Mouse (Mus musculus) myocyte (in vitro differentiated cells): Measurements from ENCODE around the gene Acp7. TPM values are rescaled to one million over a fixed set of nuclear protein-coding genes. Genes with fewer than 3 reads are reported as not detected.
"Not testable (repeated sequence)": the region's sequence is repeated elsewhere in the genome, so short reads cannot be mapped to it uniquely, and the experiment has no call there.

Experiments
- H3K27me3 ChIP-seq: one replicate; pipeline ENCODE4 v1.6.1; 2011; ENCODE audit not compliant: control insufficient read depth, insufficient read depth, insufficient read length
- H3K36me3 ChIP-seq: one replicate; pipeline ENCODE4 v1.6.1; 2011; ENCODE audit not compliant: control insufficient read depth, insufficient read depth
- H3K4me2 ChIP-seq: one replicate; pipeline ENCODE4 v1.6.1; 2011; ENCODE audit warnings: low read depth, control low read depth
- H3K4me3 ChIP-seq: one replicate; pipeline ENCODE4 v1.5.1; 2011; ENCODE audit warnings: mild to moderate bottlenecking, control low read depth, moderate library complexity
- H3K79me2 ChIP-seq: one replicate; pipeline ENCODE4 v1.6.1; 2011; ENCODE audit not compliant: control insufficient read depth, insufficient read depth
- H3ac ChIP-seq: one replicate; pipeline ENCODE4 v1.6.1; 2011; ENCODE audit not compliant: control insufficient read depth, insufficient read length
- CEBPB ChIP-seq: IDR thresholded peaks from 2 replicates; pipeline ENCODE4 v1.6.1; 2011; ENCODE audit warnings: mild to moderate bottlenecking, moderate library complexity; ENCODE audit not compliant: poor library complexity, insufficient read depth, severe bottlenecking
- E2F4 ChIP-seq: IDR thresholded peaks from one replicate; pipeline ENCODE4 v1.6.1; 2011; ENCODE audit warnings: mild to moderate bottlenecking, control low read depth, moderate library complexity; ENCODE audit not compliant: insufficient read depth
- MAX ChIP-seq: IDR thresholded peaks from one replicate; pipeline ENCODE4 v1.6.1; 2011; ENCODE audit warnings: low read depth, mild to moderate bottlenecking, control low read depth
- MYOD1 ChIP-seq, 3 experiments: IDR thresholded peaks; one replicate each; pipeline ENCODE4 v1.6.1; 2011; ENCODE audit warnings: control low read depth in 2 of 3, low read depth in 2 of 3, mild to moderate bottlenecking in 2 of 3, moderate library complexity in 1 of 3; ENCODE audit not compliant: insufficient read length in 2 of 3, control insufficient read depth in 1 of 3
- MYOG ChIP-seq, 3 experiments: IDR thresholded peaks; one replicate each; pipeline ENCODE4 v1.6.1; 2011; ENCODE audit warnings: control low read depth in 2 of 3, low read depth in 2 of 3, mild to moderate bottlenecking in 2 of 3; ENCODE audit not compliant: insufficient read length in 2 of 3, control insufficient read depth in 1 of 3, insufficient read depth in 1 of 3
- POLR2A ChIP-seq: IDR thresholded peaks from one replicate; pipeline ENCODE4 v1.6.1; 2011; ENCODE audit warnings: low read depth, mild to moderate bottlenecking, control low read depth, moderate library complexity; ENCODE audit not compliant: insufficient read length
- POLR2AphosphoS2 ChIP-seq: IDR thresholded peaks from one replicate; pipeline ENCODE4 v1.6.1; 2011; ENCODE audit warnings: low read depth, control low read depth; ENCODE audit not compliant: insufficient read length
- REST ChIP-seq: IDR thresholded peaks from one replicate; pipeline ENCODE4 v1.6.1; 2011; ENCODE audit warnings: mild to moderate bottlenecking, control low read depth, moderate library complexity; ENCODE audit not compliant: insufficient read depth, insufficient read length
- SRF ChIP-seq: IDR thresholded peaks from one replicate; pipeline ENCODE4 v1.6.1; 2011; ENCODE audit warnings: low read depth; ENCODE audit not compliant: control insufficient read depth, insufficient read length
- TCF12 ChIP-seq: IDR thresholded peaks from one replicate; pipeline ENCODE4 v1.6.1; 2011; ENCODE audit warnings: mild to moderate bottlenecking, control low read depth; ENCODE audit not compliant: poor library complexity, insufficient read depth, severe bottlenecking
- TCF3 ChIP-seq: IDR thresholded peaks from one replicate; pipeline ENCODE4 v1.6.1; 2011; ENCODE audit warnings: low read depth, control low read depth; ENCODE audit not compliant: insufficient read length
- USF1 ChIP-seq: IDR thresholded peaks from one replicate; pipeline ENCODE4 v1.6.1; 2011; ENCODE audit warnings: low read depth, mild to moderate bottlenecking, control low read depth, moderate library complexity
- polyA plus RNA-seq: library from polyadenylated mRNA; unstranded; fragments of >200 nt; fragmentation: generic; extraction: Trizol; gene quantifications from one replicate; pipeline ENCODE4 v1.2.1, GENCODE M21; 2012; ENCODE audit warnings: missing spikeins

Gene Acp7
- polyA plus RNA-seq, 1 experiment, result not detected

GRCm38 (mm10) chr7:28634128-28634527 is 3.0 kb upstream of the Acp7 start:
- Histone ChIP-seq H3K4me2 (no peak overlapping the region), H3K36me3 (no peaks in the 10 kb centered on the region), H3K79me2 (no peaks in the 10 kb centered on the region), H3K27me3 (peaks cover 46% of the 10 kb centered on the region), H3K4me3 (no peak overlapping the region), H3ac (no peak overlapping the region)
- TF ChIP-seq USF1 (no peak), TCF12 (no peak), CEBPB (no peak), POLR2A (no peak), MYOD1 (IDR thresholded peaks at IDR 0.05; ENCODE audit: control insufficient read depth in 1 of 3, insufficient read length in 2 of 3, low read depth in 2 of 3) (no peak)

GRCm38 (mm10) chr7:28624791-28625190 is 6.3 kb downstream of the Acp7 start:
- Histone ChIP-seq H3K4me2 (no peak overlapping the region), H3ac (no peak overlapping the region), H3K4me3 (no peak overlapping the region), H3K36me3 (no peaks in the 10 kb centered on the region), H3K27me3 (peaks cover 15% of the 10 kb centered on the region), H3K79me2 (no peaks in the 10 kb centered on the region)
- TF ChIP-seq E2F4, result no peak
- no peak for TF ChIP-seq TCF3
- no peak for TF ChIP-seq SRF
- TF ChIP-seq USF1, result no peak
- TF ChIP-seq MYOD1 (IDR thresholded peaks at IDR 0.05; ENCODE audit: control insufficient read depth in 1 of 3, insufficient read length in 2 of 3, low read depth in 2 of 3), result no peak
- TF ChIP-seq POLR2AphosphoS2, result no peak
- no peak for TF ChIP-seq MYOG (IDR thresholded peaks at IDR 0.05; ENCODE audit: control insufficient read depth in 1 of 3, insufficient read depth in 1 of 3, insufficient read length in 2 of 3, low read depth in 2 of 3)
- TF ChIP-seq REST, result no peak
- no peak for TF ChIP-seq POLR2A
- no peak for TF ChIP-seq CEBPB
- no peak for TF ChIP-seq MAX
- TF ChIP-seq TCF12, result no peak

- Histone ChIP-seq H3K79me2 (no peaks in the 10 kb centered on the region), H3K27me3 (peaks cover 6% of the 10 kb centered on the region), H3K36me3 (no peaks in the 10 kb centered on the region), H3K4me3 (no peak overlapping the region), H3ac (no peak overlapping the region), H3K4me2 (no peak overlapping the region)
- TF ChIP-seq MAX (no peak), E2F4 (no peak), POLR2A (no peak), TCF12 (no peak), POLR2AphosphoS2 (no peak), MYOD1 (IDR thresholded peaks at IDR 0.05; ENCODE audit: control insufficient read depth in 1 of 3, insufficient read length in 2 of 3, low read depth in 2 of 3) (no peak), TCF3 (no peak)
Measured at GRCm38 (mm10) chr7:28619098-28619715, 11.9 kb downstream of the Acp7 start.

GRCm38 (mm10) chr7:28605951-28606350 is 25.2 kb downstream of the Acp7 start:
- peaks cover 9% of the 10 kb centered on the region for H3K27me3 ChIP-seq
- no peaks in the 10 kb centered on the region for H3K36me3 ChIP-seq
- no peaks in the 10 kb centered on the region for H3K79me2 ChIP-seq
- TF ChIP-seq E2F4 (no peak), MYOD1 (IDR thresholded peaks at IDR 0.05; ENCODE audit: control insufficient read depth in 1 of 3, insufficient read length in 2 of 3, low read depth in 2 of 3) (no peak), MAX (no peak)
- no peak overlapping the region for H3ac ChIP-seq
- no peak overlapping the region for H3K4me3 ChIP-seq
- H3K4me2 ChIP-seq, result no peak overlapping the region

GRCm38 (mm10) chr7:28603788-28604187 is 27.3 kb downstream of the Acp7 start:
- not testable (repeated sequence) for H3ac ChIP-seq, H3K4me2 ChIP-seq, H3K36me3 ChIP-seq

GRCm38 (mm10) chr7:28603136-28603535 is 28.0 kb downstream of the Acp7 start:
- Histone ChIP-seq H3ac (no peak overlapping the region), H3K4me2 (no peak overlapping the region), H3K27me3 (peaks cover 5% of the 10 kb centered on the region), H3K36me3 (no peaks in the 10 kb centered on the region), H3K79me2 (no peaks in the 10 kb centered on the region), H3K4me3 (no peak overlapping the region)
- no peak for TF ChIP-seq TCF3
- TF ChIP-seq SRF, result no peak
- TF ChIP-seq MAX, result no peak
- no peak for TF ChIP-seq E2F4
- no peak for TF ChIP-seq POLR2AphosphoS2
- TF ChIP-seq CEBPB, result no peak
- no peak for TF ChIP-seq MYOD1 (IDR thresholded peaks at IDR 0.05; ENCODE audit: control insufficient read depth in 1 of 3, insufficient read length in 2 of 3, low read depth in 2 of 3)
- TF ChIP-seq TCF12, result no peak
- no peak for TF ChIP-seq POLR2A

More at GRCm38 (mm10) chr7:28603788-28604187, 27.3 kb downstream of the Acp7 start:
- not testable (repeated sequence) for H3K27me3 ChIP-seq, H3K79me2 ChIP-seq, H3K4me3 ChIP-seq
